Mouse (Mus musculus) stomach, embryonic 15.5 days (tissue): ENCODE measurements at regions not wholly inside any gene's neighbourhood (a gene's known extent, or its start where the extent isn't known, plus 50 kb on each side); places are given as distances from the start of the nearest gene placed in this dataset.

ENCODE experiments used
- ATAC-seq: fragments of 200-750 bp; cut with Nextera tagmentation; 2 replicates; pipeline ENCODE4 v1.8.0; 2017; ENCODE audit warnings: low read depth, moderate number of reproducible peaks, moderate TSS enrichment; ENCODE audit not compliant: insufficient read depth, low FRiP score
- H3K27ac ChIP-seq: fragments of 300-500 bp; sonication (generic); 2 replicates; pipeline ENCODE4 v1.5.1; 2015; ENCODE audit warnings: mild to moderate bottlenecking, inconsistent platforms
- H3K27me3 ChIP-seq: fragments of 300-500 bp; sonication (generic); replicated peaks from 2 replicates; pipeline ENCODE4 v1.6.1; 2015; ENCODE audit warnings: inconsistent platforms
- H3K36me3 ChIP-seq: fragments of 300-500 bp; sonication (generic); 2 replicates; pipeline ENCODE4 v1.6.1; 2015; ENCODE audit warnings: inconsistent platforms
- H3K4me1 ChIP-seq: fragments of 300-500 bp; sonication (generic); 2 replicates; pipeline ENCODE4 v1.6.1; 2015; ENCODE audit warnings: inconsistent platforms
- H3K4me2 ChIP-seq: fragments of 300-500 bp; sonication (generic); 2 replicates; pipeline ENCODE4 v1.6.1; 2015; ENCODE audit warnings: mild to moderate bottlenecking, inconsistent platforms
- H3K4me3 ChIP-seq: fragments of 300-500 bp; sonication (generic); replicated peaks from 2 replicates; pipeline ENCODE4 v1.5.1; 2015; ENCODE audit warnings: inconsistent platforms
- H3K9ac ChIP-seq: fragments of 300-500 bp; sonication (generic); 2 replicates; pipeline ENCODE4 v1.6.1; 2015; ENCODE audit warnings: inconsistent platforms
- H3K9me3 ChIP-seq: fragments of 300-500 bp; sonication (generic); 2 replicates; pipeline ENCODE4 v1.6.1; 2016; ENCODE audit warnings: inconsistent platforms
- WGBS: fragments of 180-500 bp; shearing (Covaris S2); methylation state at CpG from one replicate; pipeline ENCODE4 v1.1.7; 2015; 5-methylcytosine and 5-hydroxymethylcytosine counted together

- H3K27me3 ChIP-seq = no peaks in the 10 kb centered on the region
- no peak overlapping the region for H3K4me2 ChIP-seq
- no peaks in the 10 kb centered on the region for H3K36me3 ChIP-seq
- H3K27ac ChIP-seq = no peak overlapping the region
- WGBS = 80% methylated on average over 5 of the region's 5 CpGs
- H3K9ac ChIP-seq = no peak overlapping the region
- no peak overlapping the region for H3K4me3 ChIP-seq
- H3K9me3 ChIP-seq = no peaks in the 10 kb centered on the region
- ATAC-seq = no peak
- H3K4me1 ChIP-seq = no peaks in the 10 kb centered on the region
Measured at GRCm38 (mm10) chr4:66622650-66623394, 204.6 kb upstream of the Tlr4 start.

DNA sequence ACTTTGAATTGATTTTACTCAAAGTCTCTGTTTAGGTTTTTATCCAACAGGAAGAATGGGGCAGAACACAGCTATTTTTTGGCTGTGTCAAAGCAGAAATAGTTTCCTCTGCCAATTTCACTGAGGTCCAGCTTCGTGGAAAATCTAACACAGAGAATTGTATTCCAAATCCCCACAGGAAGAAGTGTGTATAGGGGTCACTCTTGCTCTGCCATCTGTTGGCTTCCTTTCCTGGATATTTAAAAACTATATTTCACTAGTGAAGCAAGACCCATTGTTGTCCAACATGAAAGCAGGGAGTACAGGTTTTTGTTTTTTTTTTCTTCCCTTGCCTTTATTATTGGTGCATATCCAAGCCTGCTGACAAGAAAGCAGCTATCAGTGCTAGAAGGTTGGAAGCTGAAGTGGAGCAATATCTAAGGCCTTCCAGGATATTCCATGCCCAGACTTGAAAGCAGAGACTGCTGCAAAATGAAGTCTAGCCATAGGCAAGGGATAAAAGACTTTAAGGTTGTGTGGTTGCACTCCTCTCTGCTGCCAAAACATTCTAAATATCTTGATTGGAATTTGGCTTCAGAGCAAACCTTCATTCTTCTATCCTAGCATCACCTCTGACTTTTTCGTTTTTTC, 208.5 kb upstream of the Tlr4 start:
- WGBS = 53% methylated on average over 2 of the region's 2 CpGs
- H3K4me2 ChIP-seq = no peak overlapping the region
- H3K4me1 ChIP-seq = no peaks in the 10 kb centered on the region
- H3K27ac ChIP-seq = no peak overlapping the region
- H3K9me3 ChIP-seq = no peaks in the 10 kb centered on the region
- H3K27me3 ChIP-seq = no peaks in the 10 kb centered on the region
- no peak overlapping the region for H3K4me3 ChIP-seq
- H3K36me3 ChIP-seq = no peaks in the 10 kb centered on the region
- ATAC-seq = no peak
- H3K9ac ChIP-seq = no peak overlapping the region

GRCm38 (mm10) chr4:66617743-66618736, 209.3 kb upstream of the Tlr4 start:
- Histone ChIP-seq H3K4me1 (no peaks in the 10 kb centered on the region), H3K9ac (no peak overlapping the region), H3K36me3 (no peaks in the 10 kb centered on the region), H3K4me3 (no peak overlapping the region), H3K9me3 (no peaks in the 10 kb centered on the region), H3K27me3 (no peaks in the 10 kb centered on the region), H3K4me2 (no peak overlapping the region), H3K27ac (no peak overlapping the region)
- WGBS = 69% methylated on average over 7 of the region's 7 CpGs
- no peak for ATAC-seq

- 55% methylated on average over 4 of the region's 4 CpGs for WGBS
- Histone ChIP-seq H3K27me3 (no peaks in the 10 kb centered on the region), H3K9me3 (no peaks in the 10 kb centered on the region), H3K9ac (no peak overlapping the region), H3K27ac (no peak overlapping the region), H3K4me1 (no peaks in the 10 kb centered on the region), H3K4me3 (no peak overlapping the region), H3K4me2 (no peak overlapping the region), H3K36me3 (no peaks in the 10 kb centered on the region)
- no peak for ATAC-seq
Measured at GRCm38 (mm10) chr4:66617101-66617500, 210.3 kb upstream of the Tlr4 start.

GRCm38 (mm10) chr4:66604849-66605248, 200.4 kb upstream of the Astn2 start:
- H3K9me3 ChIP-seq = no peaks in the 10 kb centered on the region
- H3K4me1 ChIP-seq = no peaks in the 10 kb centered on the region
- no peak overlapping the region for H3K9ac ChIP-seq
- no peaks in the 10 kb centered on the region for H3K36me3 ChIP-seq
- ATAC-seq = no peak
- H3K4me3 ChIP-seq = no peak overlapping the region
- H3K27ac ChIP-seq = no peak overlapping the region
- no peak overlapping the region for H3K4me2 ChIP-seq
- H3K27me3 ChIP-seq = no peaks in the 10 kb centered on the region

GRCm38 (mm10) chr4:66598737-66599136, 194.3 kb upstream of the Astn2 start:
- H3K27ac ChIP-seq = no peak overlapping the region
- ATAC-seq = no peak
- no peaks in the 10 kb centered on the region for H3K9me3 ChIP-seq
- no peaks in the 10 kb centered on the region for H3K27me3 ChIP-seq
- no peaks in the 10 kb centered on the region for H3K36me3 ChIP-seq
- H3K9ac ChIP-seq = no peak overlapping the region
- no peak overlapping the region for H3K4me2 ChIP-seq
- no peaks in the 10 kb centered on the region for H3K4me1 ChIP-seq
- H3K4me3 ChIP-seq = no peak overlapping the region
- 92% methylated on average over 1 of the region's 1 CpGs for WGBS

DNA sequence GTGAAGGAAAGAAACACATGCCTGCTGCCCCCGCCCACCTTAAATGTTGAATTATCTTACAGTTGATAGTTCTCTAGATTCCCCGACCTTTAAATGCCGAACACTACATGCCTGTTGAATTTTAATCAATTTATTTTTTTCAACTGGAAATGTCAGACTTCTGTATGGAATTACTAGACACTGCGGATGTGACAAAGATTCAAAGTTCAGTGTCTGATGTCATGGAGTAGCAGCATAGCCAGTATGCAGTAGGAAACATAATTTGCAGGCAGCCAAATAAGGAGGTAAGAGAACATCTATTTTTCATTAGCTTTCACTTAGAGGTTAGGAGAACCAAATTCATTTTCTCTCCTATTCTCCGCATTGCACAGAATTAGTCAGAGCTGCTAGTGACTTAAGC, 182.2 kb upstream of the Astn2 start:
- no peaks in the 10 kb centered on the region for H3K9me3 ChIP-seq
- H3K4me3 ChIP-seq = no peak overlapping the region
- no peaks in the 10 kb centered on the region for H3K27me3 ChIP-seq
- no peak for ATAC-seq
- H3K36me3 ChIP-seq = no peaks in the 10 kb centered on the region
- no peak overlapping the region for H3K27ac ChIP-seq
- WGBS = 62% methylated on average over 5 of the region's 5 CpGs
- no peaks in the 10 kb centered on the region for H3K4me1 ChIP-seq
- H3K9ac ChIP-seq = no peak overlapping the region
- H3K4me2 ChIP-seq = no peak overlapping the region

GRCm38 (mm10) chr4:66586166-66586565, 181.8 kb upstream of the Astn2 start:
- Histone ChIP-seq H3K27me3 (no peaks in the 10 kb centered on the region), H3K27ac (no peak overlapping the region), H3K4me3 (no peak overlapping the region), H3K36me3 (no peaks in the 10 kb centered on the region), H3K9ac (no peak overlapping the region), H3K9me3 (no peaks in the 10 kb centered on the region), H3K4me1 (no peaks in the 10 kb centered on the region), H3K4me2 (no peak overlapping the region)
- WGBS = 36% methylated on average over 3 of the region's 3 CpGs
- no peak for ATAC-seq

GRCm38 (mm10) chr4:66556936-66557335, 152.5 kb upstream of the Astn2 start:
- ATAC-seq = no peak
- H3K4me2 ChIP-seq = no peak overlapping the region

GRCm38 (mm10) chr4:66550306-66551104, 146.1 kb upstream of the Astn2 start:
- Histone ChIP-seq H3K36me3 (no peaks in the 10 kb centered on the region), H3K9me3 (no peaks in the 10 kb centered on the region), H3K4me2 (no peak overlapping the region), H3K4me1 (no peaks in the 10 kb centered on the region), H3K4me3 (no peak overlapping the region), H3K27ac (no peak overlapping the region), H3K27me3 (no peaks in the 10 kb centered on the region), H3K9ac (no peak overlapping the region)
- no peak for ATAC-seq
- WGBS = 72% methylated on average over 3 of the region's 3 CpGs

More at GRCm38 (mm10) chr4:66556936-66557335, 152.5 kb upstream of the Astn2 start:
- no peak overlapping the region for H3K9ac ChIP-seq
- no peaks in the 10 kb centered on the region for H3K36me3 ChIP-seq
- H3K27me3 ChIP-seq = no peaks in the 10 kb centered on the region
- no peak overlapping the region for H3K4me3 ChIP-seq
- no peaks in the 10 kb centered on the region for H3K9me3 ChIP-seq
- H3K4me1 ChIP-seq = no peaks in the 10 kb centered on the region
- no peak overlapping the region for H3K27ac ChIP-seq

DNA sequence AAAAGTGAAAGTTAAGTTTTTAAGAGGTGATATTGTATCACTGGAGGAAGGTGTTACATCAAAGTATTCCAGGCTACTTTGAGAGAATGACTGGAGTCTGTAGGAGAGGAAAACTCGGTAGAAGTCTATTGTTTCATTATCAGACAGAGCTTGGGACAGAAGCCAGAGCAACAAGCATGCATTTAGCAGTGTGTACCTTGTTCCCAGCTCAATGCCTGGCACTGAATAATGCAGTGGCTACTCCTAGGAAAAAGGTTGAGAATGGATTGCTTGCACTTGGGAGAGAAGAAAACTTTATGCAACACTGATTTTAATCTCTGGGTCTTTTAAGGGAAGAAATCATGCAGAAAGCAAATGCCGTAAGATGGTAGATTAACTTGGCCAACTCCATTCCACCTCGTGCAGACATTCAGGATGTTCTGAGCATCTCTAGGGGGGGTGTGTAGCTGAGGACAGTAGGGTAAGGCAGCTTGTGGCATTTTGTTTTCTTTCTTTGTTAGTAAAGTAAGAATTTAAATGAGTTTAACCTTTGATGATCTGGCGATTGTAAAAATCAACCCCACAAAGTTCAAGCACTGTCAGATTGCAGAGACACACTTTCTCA, 138.5 kb upstream of the Astn2 start:
- H3K36me3 ChIP-seq = no peaks in the 10 kb centered on the region
- no peaks in the 10 kb centered on the region for H3K9me3 ChIP-seq
- H3K4me1 ChIP-seq = no peaks in the 10 kb centered on the region
- ATAC-seq = no peak
- no peak overlapping the region for H3K4me3 ChIP-seq
- no peak overlapping the region for H3K4me2 ChIP-seq
- H3K27ac ChIP-seq = no peak overlapping the region
- WGBS = 71% methylated on average over 4 of the region's 4 CpGs
- H3K27me3 ChIP-seq = no peaks in the 10 kb centered on the region
- no peak overlapping the region for H3K9ac ChIP-seq
